Mouse (Mus musculus) c-Kit-positive CD71-positive TER-119-positive erythroid progenitor cells, embryonic 14.5 days (primary cell): ENCODE data around the gene Tunar.

Experiments
- DNase-seq: peaks from one replicate; pipeline ENCODE4 v3.0.0-alpha.2; 2013; ENCODE audit warnings: low spot score

Tunar gene

GRCm38 (mm10) chr12:105333570-105333969 lies at the start of gene Tunar:
Gene Tunar (plus strand): TSS chr12:105333870.
- DNase-seq = no peak

GRCm38 (mm10) chr12:105312571-105313035 lies 21.1 kb upstream of the Tunar start:
- DNase-seq = no peak

- DNase-seq = no peak
These were observed 19.3 kb upstream of the Tunar start for GRCm38 (mm10) chr12:105314328-105314727.

DNA sequence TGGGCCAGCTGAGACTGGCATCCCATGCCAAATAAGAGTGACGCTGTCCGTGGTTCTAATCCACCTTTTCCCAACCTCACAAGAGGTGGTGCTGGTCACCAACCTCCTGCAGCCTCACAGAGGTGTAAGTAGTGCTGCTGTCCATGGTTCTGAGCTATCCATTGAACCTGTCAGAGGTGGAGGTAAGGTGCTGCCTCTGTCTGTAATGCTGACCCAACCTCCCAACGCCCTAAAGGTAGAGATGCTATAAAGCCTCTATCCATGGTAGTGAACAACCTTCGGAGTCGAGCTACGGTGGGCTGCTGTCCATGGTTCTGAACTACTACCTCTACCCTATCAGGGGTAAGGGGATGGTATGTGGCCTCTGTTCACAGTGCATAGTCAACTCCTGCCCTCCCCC lies 11.5 kb upstream of the Tunar start:
- DNase-seq = peak; percentile 1

DNA sequence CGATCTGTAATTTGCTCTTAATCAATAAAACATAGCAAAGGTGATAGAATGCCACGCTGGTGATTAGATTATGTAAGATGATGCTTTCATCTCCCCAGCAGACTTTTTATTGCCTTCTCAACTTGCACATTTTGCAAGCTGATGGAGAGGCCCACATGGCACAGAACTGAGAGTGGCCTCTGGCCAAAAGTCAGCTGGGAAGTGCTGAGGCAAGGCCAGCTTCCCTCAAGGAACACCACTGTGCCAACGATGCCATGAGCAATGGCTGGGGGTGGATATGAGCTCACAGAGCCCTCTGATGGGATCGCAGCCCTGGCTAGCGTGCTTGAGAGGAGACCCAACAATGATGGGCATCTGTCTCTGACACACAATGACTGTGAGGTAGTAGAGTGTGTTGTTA lies 6.6 kb upstream of the Tunar start:
- no peak for DNase-seq

- no peak for DNase-seq
These were observed 5.3 kb upstream of the Tunar start for GRCm38 (mm10) chr12:105328396-105328795.

- no peak for DNase-seq
These were observed 2.4 kb downstream of the Tunar start for GRCm38 (mm10) chr12:105336094-105336420.

GRCm38 (mm10) chr12:105336421-105337289 lies 3.0 kb downstream of the Tunar start:
- no peak for DNase-seq

- DNase-seq = no peak
These were observed 3.8 kb downstream of the Tunar start for GRCm38 (mm10) chr12:105337290-105338005.

- no peak for DNase-seq
These were observed 4.7 kb downstream of the Tunar start for GRCm38 (mm10) chr12:105338256-105338977.

- no peak for DNase-seq
These were observed 7.9 kb downstream of the Tunar start for GRCm38 (mm10) chr12:105341523-105341922.

DNA sequence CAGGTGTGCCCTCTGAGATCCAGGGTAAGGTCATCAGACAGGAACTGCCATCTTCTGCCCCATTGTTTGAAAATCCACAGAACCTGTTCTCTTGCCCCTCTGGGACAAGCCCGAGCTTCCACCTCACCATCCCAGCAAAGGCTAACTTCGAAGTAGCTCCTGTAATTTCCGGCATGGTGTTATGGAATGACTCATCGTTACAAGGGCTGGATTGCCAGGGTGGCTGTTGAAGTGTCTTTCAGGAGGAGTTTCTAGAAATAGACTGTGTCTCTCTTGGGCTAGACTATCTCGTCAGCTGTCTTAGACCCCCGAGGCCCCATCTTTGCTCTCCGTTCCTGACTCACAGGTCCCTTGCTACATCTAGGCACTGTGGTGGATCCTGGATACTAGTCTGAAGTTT lies 10.8 kb downstream of the Tunar start:
- DNase-seq = no peak

DNA sequence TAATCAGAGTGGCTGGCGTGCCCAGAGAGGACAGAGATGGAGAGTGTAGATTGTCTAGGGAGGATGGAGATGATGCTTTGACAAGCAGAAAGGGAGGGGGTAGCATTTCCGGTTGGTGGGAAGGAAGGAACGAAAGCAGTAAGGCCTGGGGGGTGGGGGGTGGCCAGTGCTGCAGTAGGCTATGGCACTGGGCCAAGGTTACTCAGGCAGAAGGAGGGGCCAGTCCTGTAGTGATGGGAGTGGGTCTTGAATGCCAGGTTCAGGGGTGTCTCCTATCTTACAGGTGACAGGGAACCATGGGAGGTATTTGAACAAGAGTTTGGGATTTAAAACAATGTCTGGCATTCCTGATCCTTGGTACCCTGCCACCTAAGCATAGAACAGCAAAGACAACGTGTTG lies 13.2 kb downstream of the Tunar start:
- DNase-seq = no peak

- no peak for DNase-seq
These were observed 13.6 kb downstream of the Tunar start for GRCm38 (mm10) chr12:105347261-105347660.

DNA sequence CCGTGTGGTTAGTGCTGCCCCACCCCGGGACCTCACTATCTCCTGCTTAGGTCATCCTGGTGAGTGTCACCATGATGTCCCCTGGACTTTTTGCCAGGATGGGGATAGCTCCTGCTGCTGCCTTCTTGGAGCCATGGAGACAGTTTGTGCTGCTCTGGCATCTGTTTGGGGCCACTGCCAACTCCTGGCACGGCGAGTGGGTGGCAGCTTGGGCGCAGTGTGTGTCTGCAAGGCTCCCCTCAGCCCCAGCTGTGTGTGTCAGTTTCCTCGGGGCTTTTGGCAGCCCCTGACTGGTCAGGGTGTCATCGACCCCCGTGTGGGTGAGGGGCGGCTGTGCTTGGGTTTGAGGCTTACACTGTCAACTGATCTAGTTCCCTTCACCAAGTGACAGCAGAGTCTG lies 20.6 kb downstream of the Tunar start:
- no peak for DNase-seq

DNA sequence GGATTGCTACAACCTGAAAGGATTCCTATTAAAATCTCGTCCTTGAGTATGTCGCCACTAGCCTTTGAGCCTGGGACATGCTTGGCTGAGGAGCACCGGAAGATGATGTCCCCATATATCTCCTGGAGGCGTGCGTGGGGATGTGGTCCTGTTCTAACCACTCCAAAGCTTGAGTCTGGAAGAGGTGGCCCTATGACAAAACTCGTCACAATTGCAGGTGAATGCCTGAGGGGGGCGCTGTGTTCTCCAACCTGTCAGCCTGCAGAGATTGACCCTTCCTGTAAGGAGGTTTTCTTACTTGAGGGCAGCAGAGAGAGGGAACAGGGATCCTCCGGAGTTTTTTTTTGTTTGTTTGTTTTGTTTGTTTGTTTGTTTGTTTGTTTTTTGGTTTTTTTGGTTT lies 21.1 kb downstream of the Tunar start:
- no peak for DNase-seq

GRCm38 (mm10) chr12:105356781-105357180 lies 23.1 kb downstream of the Tunar start:
- no peak for DNase-seq

DNA sequence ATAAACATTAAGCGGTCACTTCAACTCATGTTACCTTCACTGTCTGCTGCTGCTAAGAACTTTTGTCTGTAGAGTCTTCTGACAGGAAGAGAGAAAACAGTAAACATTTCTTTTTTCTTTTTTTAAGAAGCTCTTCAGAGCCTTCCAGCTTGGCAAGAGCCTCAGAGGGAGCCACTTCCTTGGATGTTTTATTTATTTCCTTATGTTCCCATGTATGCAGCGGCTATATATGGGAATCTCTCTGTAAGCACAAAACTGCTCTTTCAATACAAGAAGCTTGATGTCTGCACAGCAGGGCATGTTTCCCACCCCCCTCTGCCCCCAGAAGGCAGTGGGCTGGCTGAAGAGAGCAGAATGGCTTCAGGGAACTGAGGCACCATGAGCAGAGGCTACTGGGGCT lies 30.0 kb downstream of the Tunar start:
- no peak for DNase-seq

DNA sequence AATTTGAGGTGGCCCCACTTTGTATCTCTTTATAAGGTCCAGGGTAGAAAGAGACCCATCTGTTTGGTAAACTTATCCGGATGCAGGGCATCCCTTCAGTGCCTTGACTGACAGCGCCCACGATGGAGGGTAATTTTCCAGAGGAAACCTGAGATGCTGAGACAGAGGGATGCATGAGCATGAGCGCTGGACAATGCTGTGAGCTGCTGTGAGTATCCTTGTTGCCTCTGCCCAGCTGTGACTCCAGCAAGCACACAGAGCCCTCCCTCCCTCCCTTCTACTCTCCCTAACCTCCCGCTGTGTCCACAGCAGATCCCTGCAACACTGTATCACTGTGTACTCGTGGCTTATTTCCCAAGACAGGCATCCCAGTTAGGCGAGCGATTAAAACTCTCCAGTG lies 40.9 kb downstream of the Tunar start:
- DNase-seq = no peak

GRCm38 (mm10) chr12:105376976-105377375 lies 43.3 kb downstream of the Tunar start:
- no peak for DNase-seq

DNA sequence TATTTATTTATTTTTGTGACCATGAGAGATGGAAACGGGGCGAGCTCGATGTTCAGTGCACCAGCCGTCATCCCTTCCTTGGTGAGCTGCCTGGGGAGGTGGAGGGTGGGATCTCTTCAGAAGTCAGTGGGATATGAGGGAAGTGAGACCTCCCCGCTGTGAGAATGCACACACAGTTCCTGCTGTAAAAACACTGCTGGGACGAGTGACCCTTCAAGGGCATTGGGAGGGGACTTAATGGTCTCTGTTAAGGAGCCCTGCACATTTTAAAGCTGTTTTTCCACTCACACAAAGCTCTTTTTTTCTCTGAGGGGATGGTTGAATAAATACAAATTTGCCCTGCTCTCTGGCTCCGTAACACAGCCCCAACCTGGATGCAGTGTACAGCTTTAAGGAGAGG lies 49.1 kb downstream of the Tunar start:
- DNase-seq = no peak

GRCm38 (mm10) chr12:105394671-105395070 lies 61.0 kb downstream of the Tunar start:
- no peak for DNase-seq

DNA sequence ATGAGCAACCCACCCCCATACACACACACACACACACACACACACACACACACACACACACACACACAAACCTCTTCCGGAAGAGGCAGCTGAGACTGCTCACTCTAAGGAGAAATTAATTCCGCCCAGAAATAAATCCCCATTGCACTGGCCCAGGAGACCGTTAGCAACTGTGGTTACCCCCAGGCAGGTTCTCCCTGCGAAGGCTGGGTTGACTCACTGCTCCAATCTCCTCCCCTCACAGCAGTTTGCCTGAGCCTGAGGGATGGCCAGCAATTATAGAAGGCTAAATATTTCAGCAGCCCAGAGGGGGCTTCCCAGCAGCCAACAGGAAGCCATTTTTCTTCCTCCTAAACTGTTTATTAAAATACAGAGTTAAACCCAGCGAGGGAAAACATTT lies 64.5 kb downstream of the Tunar start:
- DNase-seq = no peak
